Mouse (Mus musculus) heart, embryonic 14.5 days (tissue): ENCODE results near the gene Hoxc8. TPM values are rescaled to one million over a fixed set of nuclear protein-coding genes. Genes with fewer than 3 reads are reported as not detected.

Source experiments
- ATAC-seq: fragments of 200-750 bp; cut with Nextera tagmentation; 2 replicates; pipeline ENCODE4 v1.8.0; 2017; ENCODE audit warnings: low read depth, moderate TSS enrichment; ENCODE audit not compliant: insufficient number of reproducible peaks, insufficient read depth, low FRiP score
- H3K27ac ChIP-seq, 2 experiments: fragments of 200-500 bp in 1 of 2; fragments of 300-500 bp in 1 of 2; sonication (generic) in 1 of 2; replicated peaks in 1 of 2; 2 replicates each; pipeline ENCODE4 v1.5.1; 2012 to 2014; ENCODE audit warnings: low read depth in 2 of 2, low read length in 2 of 2, control low read depth in 1 of 2, mild to moderate bottlenecking in 1 of 2, mixed read lengths in 1 of 2; ENCODE audit not compliant: control insufficient read depth in 1 of 2, insufficient read depth in 1 of 2
- H3K27me3 ChIP-seq: fragments of 300-500 bp; sonication (generic); 2 replicates; pipeline ENCODE4 v1.6.1; 2014; ENCODE audit warnings: mild to moderate bottlenecking, low read length, control low read depth; ENCODE audit not compliant: control insufficient read depth, insufficient read depth
- H3K36me3 ChIP-seq: fragments of 300-500 bp; sonication (generic); 2 replicates; pipeline ENCODE4 v1.6.1; 2014; ENCODE audit warnings: mild to moderate bottlenecking, control low read depth, low read length, mixed read lengths; ENCODE audit not compliant: control insufficient read depth, insufficient read depth
- H3K4me1 ChIP-seq, 2 experiments: fragments of 200-500 bp in 1 of 2; fragments of 300-500 bp in 1 of 2; sonication (generic) in 1 of 2; 2 replicates each; pipeline ENCODE4 v1.6.1; 2012 to 2014; ENCODE audit warnings: low read length in 2 of 2, control low read depth in 1 of 2, mixed read lengths in 1 of 2; ENCODE audit not compliant: control insufficient read depth in 2 of 2, insufficient read depth in 2 of 2
- H3K4me2 ChIP-seq: fragments of 300-500 bp; sonication (generic); 2 replicates; pipeline ENCODE4 v1.6.1; 2014; ENCODE audit warnings: mild to moderate bottlenecking, low read length
- H3K4me3 ChIP-seq, 2 experiments: fragments of 200-500 bp in 1 of 2; fragments of 300-500 bp in 1 of 2; sonication (generic) in 1 of 2; 2 replicates each; pipeline ENCODE4 v1.5.1; 2012 to 2014; ENCODE audit warnings: low read length in 2 of 2, mild to moderate bottlenecking in 2 of 2, control low read depth in 1 of 2, low read depth in 1 of 2, moderate library complexity in 1 of 2; ENCODE audit not compliant: control insufficient read depth in 1 of 2, insufficient read depth in 1 of 2
- H3K9ac ChIP-seq: fragments of 300-500 bp; sonication (generic); 2 replicates; pipeline ENCODE4 v1.6.1; 2014; ENCODE audit warnings: mild to moderate bottlenecking, low read length
- H3K9me3 ChIP-seq: fragments of 300-500 bp; sonication (generic); 2 replicates; pipeline ENCODE4 v1.6.1; 2016; ENCODE audit warnings: low read length, control low read depth; ENCODE audit not compliant: control insufficient read depth
- WGBS: fragments of 180-500 bp; shearing (Covaris S2); extraction: QIAGEN DNeasy Blood & Tissue Kit; methylation state at CpG from one replicate; pipeline ENCODE4 v1.1.7; 2014; 5-methylcytosine and 5-hydroxymethylcytosine counted together
- polyA plus RNA-seq: library from polyadenylated mRNA; unstranded; fragments of >200 nt; fragmentation: Nextera tagmentation; extraction: Ambion mirVana; gene quantifications from 2 replicates; pipeline ENCODE4 v1.2.1, GENCODE M21; 2014

The Hoxc8 gene
- polyA plus RNA-seq, 1 experiment from 2014 or later = not detected

DNA sequence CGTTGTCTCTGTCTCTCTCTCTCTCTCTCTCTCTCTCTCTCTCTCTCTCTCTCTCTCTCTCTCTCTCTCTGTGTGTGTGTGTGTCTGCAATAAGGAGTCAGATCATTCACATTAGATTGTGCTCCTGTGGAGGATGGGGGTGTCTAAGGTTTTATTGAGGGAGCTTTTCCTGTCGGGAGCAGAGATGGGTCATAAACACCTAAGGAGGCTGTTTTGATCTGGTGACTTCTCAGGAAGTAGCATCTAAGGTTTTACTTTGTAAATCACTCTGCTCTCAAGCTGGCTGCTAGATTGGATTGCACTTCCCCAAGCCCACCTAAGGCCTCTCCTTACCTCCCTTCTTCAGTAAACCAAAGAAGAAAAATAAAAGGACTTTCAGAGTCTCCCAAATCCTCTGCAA lies 33.7 kb downstream of the Hoxc8 start:
- H3K27ac ChIP-seq = no peak overlapping the region
- H3K4me3 ChIP-seq = no peak overlapping the region
- H3K4me1 ChIP-seq = no peaks in the 10 kb centered on the region
- no peaks in the 10 kb centered on the region for H3K36me3 ChIP-seq
- WGBS = 2% methylated on average over 2 of the region's 2 CpGs
- H3K27me3 ChIP-seq = peaks cover 100% of the 10 kb centered on the region
- H3K9me3 ChIP-seq = no peaks in the 10 kb centered on the region
- no peak overlapping the region for H3K9ac ChIP-seq
- H3K4me2 ChIP-seq = no peak overlapping the region
- no peak for ATAC-seq

DNA sequence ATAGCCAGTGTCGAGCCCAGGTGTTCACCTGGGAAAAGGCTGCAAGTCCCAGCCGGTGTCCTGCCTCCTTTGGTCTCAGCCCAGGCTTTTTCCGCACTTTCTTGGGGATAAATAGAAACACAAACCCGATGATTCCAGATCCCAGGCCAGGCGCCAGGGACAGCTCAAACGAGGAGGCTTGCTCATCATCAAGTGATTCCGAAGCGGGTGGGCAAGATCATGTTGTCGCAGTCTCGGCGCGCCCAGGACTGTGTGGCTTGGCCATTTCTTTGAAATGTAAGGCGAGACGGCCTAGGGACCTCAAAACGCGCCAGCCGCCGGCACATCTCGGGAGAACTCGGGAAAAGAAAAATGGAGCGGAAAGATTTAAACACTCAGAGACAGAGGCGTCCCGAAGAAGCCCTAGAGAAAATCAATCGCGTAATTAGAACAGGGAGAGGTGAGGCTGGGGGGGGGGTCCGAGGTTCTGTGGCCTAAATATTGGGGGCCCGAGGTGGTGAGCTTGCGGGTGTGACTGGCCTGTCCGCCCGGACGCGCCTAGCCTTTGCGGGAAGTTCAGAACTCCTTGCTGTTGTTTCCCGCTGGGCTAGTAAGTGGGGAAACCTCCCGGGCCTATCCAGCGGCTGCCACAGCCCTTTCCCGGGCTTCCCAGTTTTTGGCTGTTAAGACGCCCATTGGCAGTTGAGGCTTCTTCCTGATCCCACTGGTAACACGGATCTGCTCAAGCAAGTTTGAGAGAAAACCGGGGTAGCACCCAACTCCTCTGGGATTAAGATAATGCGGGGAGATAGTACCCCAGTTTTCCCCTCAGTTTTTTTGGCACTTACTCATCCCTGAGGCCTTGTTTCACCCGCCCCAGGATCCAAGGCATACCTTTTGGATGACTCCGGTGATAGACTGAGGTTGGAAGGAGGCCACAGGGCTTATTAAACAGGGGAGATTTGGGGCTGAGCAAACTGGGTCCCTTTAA lies 37.1 kb downstream of the Hoxc8 start:
- Histone ChIP-seq H3K9me3 (no peaks in the 10 kb centered on the region), H3K9ac (no peak overlapping the region), H3K27me3 (peaks cover 100% of the 10 kb centered on the region), H3K4me2 (no peak overlapping the region), H3K4me1 (no peaks in the 10 kb centered on the region), H3K36me3 (no peaks in the 10 kb centered on the region), H3K4me3 (no peak overlapping the region), H3K27ac (no peak overlapping the region)
- ATAC-seq = no peak
- WGBS = 2% methylated on average over 43 of the region's 43 CpGs

DNA sequence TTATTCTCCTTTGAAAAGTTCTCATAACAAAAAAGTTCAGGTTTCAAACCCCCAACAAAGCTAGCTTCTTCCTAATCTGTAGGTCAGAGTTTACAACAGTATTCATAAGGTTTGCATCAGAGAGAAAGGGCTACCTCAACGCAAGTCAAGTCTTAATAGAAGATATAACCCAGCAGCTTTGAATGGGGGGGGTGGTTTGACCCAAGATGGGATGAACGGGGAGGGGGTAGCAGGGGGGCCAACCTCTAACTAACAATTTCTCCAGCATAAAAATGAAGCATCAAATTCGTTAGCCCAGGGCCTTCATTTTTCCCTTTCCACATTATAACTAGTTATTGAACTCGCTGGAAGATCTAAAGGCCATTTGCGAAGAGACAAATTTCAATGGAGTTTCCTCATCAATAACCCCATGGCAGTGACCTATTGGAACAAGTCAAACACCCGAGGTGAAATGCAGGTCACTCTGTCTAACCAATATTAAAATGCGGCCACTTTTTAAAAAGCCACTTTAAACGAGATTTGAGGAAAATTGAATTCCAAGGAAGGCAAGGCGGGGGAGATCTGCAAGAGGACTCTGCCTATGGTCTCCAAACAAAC lies 38.6 kb downstream of the Hoxc8 start:
- Histone ChIP-seq H3K4me2 (no peak overlapping the region), H3K9ac (no peak overlapping the region), H3K4me3 (no peak overlapping the region), H3K9me3 (no peaks in the 10 kb centered on the region), H3K27ac (no peak overlapping the region), H3K4me1 (no peaks in the 10 kb centered on the region), H3K27me3 (peaks cover 98% of the 10 kb centered on the region), H3K36me3 (no peaks in the 10 kb centered on the region)
- no peak for ATAC-seq
- WGBS = 17% methylated on average over 9 of the region's 9 CpGs

DNA sequence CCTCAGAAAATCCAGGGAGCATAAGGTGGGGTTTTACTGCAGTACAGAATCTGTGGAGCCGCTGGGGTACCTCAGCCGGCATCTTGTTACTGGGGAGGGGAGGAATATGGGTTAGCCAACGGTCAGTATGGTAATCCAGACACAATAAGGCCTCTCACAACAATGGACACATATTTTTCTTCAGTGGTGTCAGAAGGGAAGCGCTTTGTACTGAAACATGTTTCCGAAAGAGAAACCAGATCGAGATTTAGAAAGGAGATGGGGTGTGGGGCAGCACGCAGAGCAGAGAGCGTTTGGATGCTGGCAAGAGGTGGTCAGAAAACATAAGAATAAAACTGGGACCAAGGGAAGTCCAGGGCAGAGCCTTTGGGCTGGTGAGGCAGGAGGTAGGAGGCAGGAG lies 39.7 kb downstream of the Hoxc8 start:
- Histone ChIP-seq H3K27me3 (peaks cover 98% of the 10 kb centered on the region), H3K9ac (no peak overlapping the region), H3K4me2 (no peak overlapping the region), H3K27ac (no peak overlapping the region), H3K4me1 (0 out of 4 replicates have a peak, but pooled peaks cover 0 to 3% of the 10 kb centered on the region in 2 experiments), H3K4me3 (no peak overlapping the region), H3K9me3 (no peaks in the 10 kb centered on the region), H3K36me3 (no peaks in the 10 kb centered on the region)
- ATAC-seq = no peak
- 3% methylated on average over 8 of the region's 8 CpGs for WGBS

DNA sequence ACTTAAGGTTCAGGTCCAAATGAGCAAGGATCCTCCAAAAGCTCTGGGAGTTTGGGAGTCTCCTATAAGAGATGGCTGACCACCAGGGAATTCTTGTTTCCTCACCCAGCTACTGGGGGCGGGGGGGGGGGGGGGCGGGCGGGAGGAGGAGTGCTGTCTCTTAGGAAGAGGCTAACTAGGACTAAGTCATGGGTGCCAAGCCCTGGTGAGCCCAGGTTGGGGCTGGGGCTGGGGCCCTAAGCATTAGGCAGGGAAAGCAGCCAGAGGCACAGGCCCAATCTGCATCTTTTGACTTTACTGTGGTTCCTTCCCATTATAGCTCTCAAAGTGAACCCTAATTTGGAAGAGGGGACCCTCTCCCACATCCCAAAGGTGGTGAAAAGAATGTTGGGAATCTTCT lies 41.8 kb downstream of the Hoxc8 start:
- 0% methylated on average over 2 of the region's 3 CpGs for WGBS
- H3K27ac ChIP-seq = no peak overlapping the region
- 0 out of 4 replicates have a peak, but pooled peaks cover 0 to 3% of the 10 kb centered on the region in 2 experiments for H3K4me1 ChIP-seq
- no peak for ATAC-seq
- no peak overlapping the region for H3K4me3 ChIP-seq
- peaks cover 98% of the 10 kb centered on the region for H3K27me3 ChIP-seq
- H3K36me3 ChIP-seq = no peaks in the 10 kb centered on the region
- H3K4me2 ChIP-seq = no peak overlapping the region
- H3K9me3 ChIP-seq = no peaks in the 10 kb centered on the region
- no peak overlapping the region for H3K9ac ChIP-seq

DNA sequence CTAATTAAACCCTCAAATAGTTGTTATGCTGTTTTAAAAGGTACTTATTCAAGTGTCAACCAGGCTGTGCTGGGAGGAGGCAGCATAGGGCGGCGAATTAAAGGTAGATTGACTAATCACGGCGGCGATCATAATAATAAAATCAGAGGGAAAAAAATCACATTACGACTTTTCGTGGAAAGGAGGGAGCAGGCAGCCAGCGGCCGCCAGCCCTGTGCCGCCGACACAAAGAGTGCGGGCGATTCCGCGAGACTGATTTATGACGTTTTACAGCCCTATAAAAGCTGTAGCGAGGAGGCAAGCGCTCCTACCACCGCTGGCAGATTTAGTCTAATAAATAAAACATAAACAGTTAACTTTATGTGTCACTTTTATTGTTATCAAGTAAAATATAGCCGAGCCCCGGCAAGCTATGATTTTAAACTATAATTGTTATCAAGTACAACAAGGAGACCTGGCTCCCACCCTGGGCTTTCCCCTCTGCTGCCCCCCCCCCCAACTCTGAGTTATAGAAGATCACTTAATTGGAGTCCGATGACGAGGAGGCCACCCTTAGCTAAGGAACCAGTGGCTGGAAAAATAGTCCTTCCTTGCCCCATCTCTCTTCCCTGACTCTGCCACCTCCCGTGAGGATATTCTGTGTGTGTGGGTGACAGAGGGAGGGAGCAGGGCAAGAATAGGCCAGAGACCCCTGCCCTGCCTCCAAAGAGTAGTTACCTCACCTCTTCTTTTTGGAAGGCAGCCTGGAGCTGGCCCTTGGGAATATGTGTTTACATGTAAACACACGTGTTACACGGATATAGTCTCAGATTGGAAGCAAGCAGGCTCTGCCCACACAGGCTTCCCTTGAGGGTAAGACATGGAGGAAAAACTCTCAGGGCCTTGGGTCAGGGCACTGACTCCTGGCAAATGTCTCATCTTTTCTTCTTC lies 42.5 kb downstream of the Hoxc8 start:
- Histone ChIP-seq H3K4me1 (0 out of 4 replicates have a peak, but pooled peaks cover 0 to 3% of the 10 kb centered on the region in 2 experiments), H3K36me3 (no peaks in the 10 kb centered on the region)
- WGBS = 4% methylated on average over 26 of the region's 26 CpGs

More for the DNA sequence above, 42.5 kb downstream of the Hoxc8 start:
- Histone ChIP-seq H3K27ac (no peak overlapping the region), H3K4me3 (no peak overlapping the region), H3K4me2 (no peak overlapping the region), H3K9me3 (no peaks in the 10 kb centered on the region), H3K27me3 (peaks cover 98% of the 10 kb centered on the region), H3K9ac (no peak overlapping the region)
- no peak for ATAC-seq
